Mouse (Mus musculus): ENCODE measurements at regions not wholly inside any gene's neighbourhood (a gene's known extent, or its start where the extent isn't known, plus 50 kb on each side); places are given as distances from the start of the nearest gene placed in this dataset.

GRCm38 (mm10) chr2:57919102-57919731 is 78.5 kb upstream of the Galnt5 start:
- WGBS, result 39% methylated on average over 14 of the region's 14 CpGs
- no peak; the same call in 1 of the 2 replicates for ATAC-seq (replicated peaks)
- no peaks in the 10 kb centered on the region for H3K4me1 ChIP-seq

GRCm38 (mm10) chr2:57934062-57934822 is 63.4 kb upstream of the Galnt5 start:
- no peak overlapping the region for H3K4me2 ChIP-seq
- no peaks in the 10 kb centered on the region for H3K9me3 ChIP-seq
- H3K27me3 ChIP-seq (replicated peaks), result no peaks in the 10 kb centered on the region
- H3K36me3 ChIP-seq (replicated peaks), result no peaks in the 10 kb centered on the region
- no peak overlapping the region for H3K27ac ChIP-seq
- H3K4me1 ChIP-seq, result no peaks in the 10 kb centered on the region
- WGBS, result 63% methylated on average over 5 of the region's 5 CpGs
- ATAC-seq (replicated peaks), result no peak
- H3K9ac ChIP-seq, result no peak overlapping the region
- H3K4me3 ChIP-seq, result no peak overlapping the region

More at GRCm38 (mm10) chr2:57919102-57919731, 78.5 kb upstream of the Galnt5 start:
- Histone ChIP-seq H3K27ac (no peak overlapping the region), H3K27me3 (replicated peaks) (no peaks in the 10 kb centered on the region), H3K36me3 (replicated peaks) (no peaks in the 10 kb centered on the region), H3K9ac (no peak overlapping the region), H3K9me3 (no peaks in the 10 kb centered on the region), H3K4me3 (no peak overlapping the region), H3K4me2 (peak overlapping the region; percentile 27)

All from midbrain, embryonic 15.5 days (tissue).